Mouse (Mus musculus): ENCODE data around the gene Gm8926. TPM values are rescaled to one million over a fixed set of nuclear protein-coding genes. Genes with fewer than 3 reads are reported as not detected.
"Not testable (repeated sequence)": the region's sequence is repeated elsewhere in the genome, so short reads cannot be mapped to it uniquely, and the experiment has no call there.

Gene Gm8926
- not detected in 2 replicates for polyA plus RNA-seq (2015; fragmentation: Nextera tagmentation; extraction: Ambion mirVana)

- not testable (repeated sequence) for H3K27me3 ChIP-seq (replicated peaks; ENCODE audit: control insufficient read depth, insufficient read depth, low read length); H3K27ac ChIP-seq (ENCODE audit: low read length); ATAC-seq; H3K4me2 ChIP-seq (ENCODE audit: low read length); H3K36me3 ChIP-seq (ENCODE audit: control insufficient read depth, insufficient read depth); H3K9me3 ChIP-seq (ENCODE audit: control insufficient read depth, low read length); H3K4me1 ChIP-seq (replicated peaks; ENCODE audit: control insufficient read depth, insufficient read depth, low read length); H3K4me3 ChIP-seq (replicated peaks; ENCODE audit: low read length); H3K9ac ChIP-seq (replicated peaks; ENCODE audit: low read depth, low read length)
- WGBS: 63% methylated on average over 1 of the region's 4 CpGs
Measured at GRCm38 (mm10) chr5:11770248-11770647, at the start of gene Gm8926. TSS of gene Gm8926 (plus strand) at chr5:11770548.

Other genes with a start within 250 kb of the Gm8926 start
- not detected in 2 replicates for gene Gm6460, start 175.6 kb upstream of the Gm8926 start, polyA plus RNA-seq (2015; fragmentation: Nextera tagmentation; extraction: Ambion mirVana)
- gene Gm8922, start 88.6 kb upstream of the Gm8926 start, polyA plus RNA-seq (2015; fragmentation: Nextera tagmentation; extraction: Ambion mirVana): not detected in 2 replicates
- not detected in 2 replicates for gene Gm6465, start 75.0 kb downstream of the Gm8926 start, polyA plus RNA-seq (2015; fragmentation: Nextera tagmentation; extraction: Ambion mirVana)
- gene 4933402N22Rik, start 147.5 kb downstream of the Gm8926 start, polyA plus RNA-seq (2015; fragmentation: Nextera tagmentation; extraction: Ambion mirVana): not detected in 2 replicates